Mouse (Mus musculus) kidney, adult 8-10 months (tissue): Measurements from ENCODE around the gene Ablim1.

ENCODE experiments used
- DNase-seq, 2 experiments: peaks; one replicate each; pipeline ENCODE4 v3.0.0; 2022

Gene Ablim1

GRCm38 (mm10) chr19:57002741-57003459 lies 311.8 kb downstream of the Ablim1 start:
- DNase-seq, result no peak

GRCm38 (mm10) chr19:57001926-57002325 lies 312.8 kb downstream of the Ablim1 start:
- no peak for DNase-seq

- no peak for DNase-seq
These were observed 314.1 kb downstream of the Ablim1 start for GRCm38 (mm10) chr19:57000592-57000991.

- DNase-seq, result no peak
These were observed 314.9 kb downstream of the Ablim1 start for GRCm38 (mm10) chr19:56999781-57000180.

GRCm38 (mm10) chr19:56998910-56999309 lies 315.8 kb downstream of the Ablim1 start:
- no peak for DNase-seq

- peak; percentile 77 for DNase-seq
These were observed 316.4 kb downstream of the Ablim1 start for GRCm38 (mm10) chr19:56998331-56998730.

GRCm38 (mm10) chr19:56997164-56997599 lies 317.5 kb downstream of the Ablim1 start:
- DNase-seq, result peak; percentile 63 to 71

- DNase-seq, result peak; percentile 63 to 82
These were observed 319.3 kb downstream of the Ablim1 start for GRCm38 (mm10) chr19:56995441-56995840.

- peak; percentile 75 to 84 for DNase-seq
These were observed 320.1 kb downstream of the Ablim1 start for GRCm38 (mm10) chr19:56994653-56995052.

GRCm38 (mm10) chr19:56993763-56994162 lies 321.0 kb downstream of the Ablim1 start:
- DNase-seq, result no peak

- no peak for DNase-seq
These were observed 321.7 kb downstream of the Ablim1 start for GRCm38 (mm10) chr19:56992978-56993545.

- DNase-seq, result peak; percentile 66 to 78
These were observed 324.2 kb downstream of the Ablim1 start for GRCm38 (mm10) chr19:56990367-56991111.

GRCm38 (mm10) chr19:56989171-56989570 lies 325.5 kb downstream of the Ablim1 start:
- no peak for DNase-seq

- no peak for DNase-seq
These were observed 330.5 kb downstream of the Ablim1 start for GRCm38 (mm10) chr19:56984229-56984628.

GRCm38 (mm10) chr19:56983757-56984156 lies 331.0 kb downstream of the Ablim1 start:
- no peak for DNase-seq
